Mouse (Mus musculus): ENCODE measurements around the gene P2rx1.

The P2rx1 gene

DNA sequence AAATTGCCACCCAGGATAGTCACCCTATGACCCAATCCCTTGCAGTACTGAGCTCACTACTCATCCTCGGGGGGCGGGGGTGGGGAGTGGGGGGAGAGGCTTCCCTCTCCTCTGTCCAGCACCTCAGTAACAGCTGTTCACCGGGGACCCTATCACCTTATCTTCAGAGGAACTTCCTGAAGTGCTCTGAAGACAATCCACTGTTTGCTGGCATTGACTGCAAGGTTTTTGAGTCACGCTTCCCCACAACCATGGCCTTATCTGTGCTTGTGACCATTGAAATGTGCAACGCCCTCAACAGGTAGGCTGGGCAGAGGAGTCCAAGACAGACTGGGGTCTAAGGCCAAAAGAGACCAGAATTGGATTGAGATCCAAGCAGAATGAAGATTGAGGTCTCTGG is 11.1 kb upstream of the P2rx1 start:
- in situ Hi-C loops (cut with MboI), result no loop called here

DNA sequence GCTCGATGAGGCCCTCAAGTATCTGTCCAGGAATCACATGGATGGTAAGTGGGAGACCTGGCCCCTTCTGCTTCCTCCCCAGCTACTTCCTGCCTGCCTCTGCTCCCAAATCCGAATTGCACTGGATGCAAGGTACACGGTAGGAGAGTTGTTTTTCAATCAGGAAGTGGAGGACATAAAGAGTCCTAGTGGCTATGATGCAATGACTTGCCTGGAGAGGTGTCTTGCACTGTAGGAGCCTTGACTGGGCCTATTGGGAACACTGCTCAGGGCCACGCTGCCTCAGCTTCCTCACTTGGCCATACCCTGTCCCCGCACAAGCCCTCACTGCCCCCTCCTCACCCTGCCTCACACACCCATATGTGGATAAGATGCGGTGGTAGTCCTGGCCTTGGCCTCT is 9.9 kb upstream of the P2rx1 start:
- in situ Hi-C loops (cut with MboI), result no loop called here

DNA sequence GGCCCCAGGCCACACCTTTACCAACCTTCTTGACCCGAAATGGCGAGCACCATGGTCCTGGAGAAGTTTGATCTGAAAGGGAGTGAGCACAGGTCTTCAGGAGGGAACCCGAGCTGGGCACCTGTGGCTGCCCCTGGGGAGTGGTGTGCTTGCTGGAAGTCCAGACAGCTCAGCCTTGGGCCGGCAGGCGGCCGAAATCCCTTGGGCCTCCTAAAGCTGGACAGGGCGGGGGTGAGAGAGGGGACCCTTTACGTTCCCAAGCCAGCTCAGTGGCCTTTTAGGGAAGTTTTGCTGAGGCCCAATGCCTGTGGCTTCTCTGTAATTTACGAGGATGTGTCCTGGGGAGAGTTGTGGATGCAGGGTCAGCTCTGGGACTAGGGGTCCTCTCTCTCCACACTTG is 8.2 kb upstream of the P2rx1 start:
- in situ Hi-C loops (cut with MboI), result no loop called here

DNA sequence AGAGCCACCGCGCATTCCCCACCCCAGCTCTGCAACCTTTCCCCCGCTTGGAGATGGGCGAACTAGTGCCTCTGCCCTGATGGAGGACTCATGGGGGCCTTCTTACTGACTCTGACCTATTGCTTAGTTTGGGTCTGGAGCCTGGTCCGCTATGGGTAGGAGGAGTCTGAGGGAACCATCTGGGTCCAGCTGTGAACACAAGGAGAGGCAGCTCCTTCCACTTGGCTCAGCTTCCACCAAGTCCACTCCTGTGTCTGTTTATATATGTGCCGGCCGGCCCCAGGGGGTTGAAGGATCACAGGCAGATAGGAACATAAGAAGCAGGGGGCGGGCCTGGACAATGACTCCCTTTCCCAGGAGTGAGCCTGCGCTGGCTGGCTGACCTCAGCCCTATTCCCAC is 6.9 kb upstream of the P2rx1 start:
- in situ Hi-C loops (cut with MboI), result no loop called here

DNA sequence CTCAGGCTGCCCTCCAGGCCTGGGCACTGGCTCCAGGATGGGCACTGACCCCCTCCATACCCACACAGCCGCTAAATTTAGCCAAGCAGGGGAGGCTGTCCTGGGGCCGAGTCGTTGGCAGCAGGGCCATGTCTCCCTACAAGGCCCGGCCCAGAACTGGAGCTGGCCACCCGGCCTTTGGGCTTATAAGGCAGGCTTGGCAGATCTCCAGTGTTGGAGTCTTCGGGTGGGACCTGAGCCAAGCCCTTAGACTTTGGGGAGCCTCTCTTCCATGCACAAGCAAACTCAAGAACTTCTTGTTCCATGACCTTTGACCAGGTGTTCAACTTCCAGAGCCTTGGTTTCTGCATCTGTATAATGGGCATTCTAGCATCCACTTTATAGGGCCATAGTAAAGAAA is 2.6 kb upstream of the P2rx1 start:
- in situ Hi-C loops (cut with MboI), result no loop called here

DNA sequence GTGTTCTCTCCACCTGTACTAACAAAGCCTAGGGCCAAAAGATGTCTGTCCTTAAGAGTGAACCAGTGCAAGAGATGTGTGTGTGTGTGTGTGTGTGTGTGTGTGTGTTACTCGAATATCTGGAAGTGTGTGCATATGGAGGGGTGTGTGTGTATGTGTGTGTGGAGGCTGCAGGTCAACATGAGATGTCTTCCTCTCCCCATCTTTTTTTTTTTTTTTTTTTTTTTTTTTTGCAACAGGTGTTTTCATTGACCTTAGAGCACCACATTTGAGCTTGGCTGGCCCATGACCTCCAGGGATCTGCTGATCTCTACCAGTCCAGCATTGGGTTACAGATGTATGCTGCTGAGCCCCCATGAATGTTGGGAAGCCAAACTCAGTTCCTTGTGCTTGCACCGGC is 2.1 kb upstream of the P2rx1 start:
- in situ Hi-C loops (cut with MboI), result no loop called here

DNA sequence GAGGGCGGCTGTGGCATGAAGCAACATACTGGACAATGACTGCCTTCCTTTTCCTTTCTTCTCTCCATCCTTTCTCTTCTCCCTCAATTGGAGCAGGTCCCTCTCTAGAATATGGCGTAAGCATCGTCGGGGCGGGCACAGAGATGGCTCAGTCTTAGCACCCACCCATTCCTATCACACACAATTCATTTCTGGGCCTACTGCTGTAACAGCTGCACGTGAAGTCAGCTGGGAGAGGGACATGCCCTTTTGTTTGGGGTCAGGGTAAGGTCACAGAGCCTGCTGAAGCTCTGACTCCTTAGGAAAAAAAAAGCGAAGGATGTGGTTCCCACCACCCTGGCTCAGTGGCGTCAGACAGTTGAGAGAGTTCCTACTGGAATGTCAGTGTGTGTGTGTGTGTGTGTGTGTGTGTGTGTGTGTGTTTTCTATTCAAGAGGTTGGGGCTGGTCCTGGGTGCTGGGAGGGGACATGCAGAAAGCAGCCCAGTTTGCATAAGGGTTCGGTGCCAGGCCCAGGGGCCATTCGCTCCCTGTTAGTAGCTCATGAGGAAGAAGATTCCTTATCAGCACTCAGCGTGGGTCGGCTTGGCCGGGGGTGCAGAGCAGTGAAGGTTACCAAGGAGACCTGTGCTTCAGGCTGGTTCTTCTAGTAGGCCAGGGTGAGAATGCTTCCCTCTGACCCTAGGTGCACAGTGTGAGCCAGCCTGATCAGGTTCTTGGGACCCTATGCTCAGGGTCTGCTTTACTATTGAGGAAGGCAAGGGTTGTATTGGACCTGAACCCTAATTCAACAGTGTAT is 1.2 kb upstream of the P2rx1 start:
- in situ Hi-C loops (cut with MboI), result no loop called here

DNA sequence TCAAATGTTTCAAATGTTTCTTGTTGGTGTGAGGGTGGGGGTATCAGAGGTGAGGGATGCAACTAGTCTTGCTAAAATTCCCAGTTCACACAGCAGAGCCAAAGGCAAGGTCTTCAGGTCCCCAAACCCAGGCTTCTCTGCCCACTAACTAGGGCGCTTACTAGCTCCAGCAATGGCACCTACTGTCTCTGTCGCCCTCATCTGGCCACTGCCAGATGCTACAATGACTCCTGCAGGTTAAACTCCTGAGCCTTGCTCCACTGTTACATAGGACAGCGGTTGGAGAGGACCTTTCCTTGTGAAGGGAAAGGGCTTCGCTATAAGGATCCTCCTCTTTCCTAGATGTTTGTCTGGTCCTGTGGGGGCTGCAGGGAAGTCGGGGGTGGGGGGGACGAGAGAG is 2.1 kb downstream of the P2rx1 start:
- in situ Hi-C loops (cut with MboI), result loop anchor here (5.0 kb wide), 1 partner anchor 36 kb away; no protein-coding TSS in a partner anchor

DNA sequence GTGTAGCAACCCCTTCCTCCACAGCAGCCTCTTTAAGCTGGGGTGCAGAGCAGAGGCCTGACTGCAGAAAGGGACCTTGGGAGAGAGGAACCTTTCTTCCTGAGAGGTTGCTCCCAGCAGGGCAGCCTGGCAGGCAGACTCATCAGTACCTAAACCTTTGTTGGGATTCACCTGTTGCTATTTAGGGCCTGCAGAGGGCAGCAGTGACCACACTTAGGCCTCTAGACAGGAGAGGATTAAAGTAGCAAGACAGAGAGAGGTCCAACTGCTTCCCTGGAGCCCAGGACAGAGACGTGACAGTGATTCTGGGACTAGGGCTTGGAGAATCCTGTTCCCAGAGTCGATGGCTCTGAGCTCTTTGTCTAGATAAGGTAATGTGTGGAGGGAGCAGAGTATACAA is 7.5 kb downstream of the P2rx1 start:
- in situ Hi-C loops (cut with MboI), result no loop called here

DNA sequence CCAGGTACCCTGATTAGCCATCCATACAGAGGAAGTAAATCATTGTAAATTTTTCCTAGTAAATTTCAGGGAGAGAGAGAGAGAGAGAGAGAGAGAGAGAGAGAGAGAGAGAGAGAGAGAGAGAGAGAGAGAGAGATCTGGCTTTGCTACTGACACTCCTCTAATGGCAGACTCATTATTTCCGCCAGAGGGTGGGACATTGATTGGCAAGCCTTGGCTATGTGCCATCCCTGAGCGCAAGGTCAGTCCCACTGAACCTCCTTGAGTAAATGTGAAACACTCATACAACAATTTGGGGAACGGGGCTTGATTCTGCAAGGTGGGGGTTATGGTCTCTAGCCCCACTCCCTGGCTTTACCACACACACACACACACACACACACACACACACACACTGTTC is 8.2 kb downstream of the P2rx1 start:
- in situ Hi-C loops (cut with MboI), result no loop called here

DNA sequence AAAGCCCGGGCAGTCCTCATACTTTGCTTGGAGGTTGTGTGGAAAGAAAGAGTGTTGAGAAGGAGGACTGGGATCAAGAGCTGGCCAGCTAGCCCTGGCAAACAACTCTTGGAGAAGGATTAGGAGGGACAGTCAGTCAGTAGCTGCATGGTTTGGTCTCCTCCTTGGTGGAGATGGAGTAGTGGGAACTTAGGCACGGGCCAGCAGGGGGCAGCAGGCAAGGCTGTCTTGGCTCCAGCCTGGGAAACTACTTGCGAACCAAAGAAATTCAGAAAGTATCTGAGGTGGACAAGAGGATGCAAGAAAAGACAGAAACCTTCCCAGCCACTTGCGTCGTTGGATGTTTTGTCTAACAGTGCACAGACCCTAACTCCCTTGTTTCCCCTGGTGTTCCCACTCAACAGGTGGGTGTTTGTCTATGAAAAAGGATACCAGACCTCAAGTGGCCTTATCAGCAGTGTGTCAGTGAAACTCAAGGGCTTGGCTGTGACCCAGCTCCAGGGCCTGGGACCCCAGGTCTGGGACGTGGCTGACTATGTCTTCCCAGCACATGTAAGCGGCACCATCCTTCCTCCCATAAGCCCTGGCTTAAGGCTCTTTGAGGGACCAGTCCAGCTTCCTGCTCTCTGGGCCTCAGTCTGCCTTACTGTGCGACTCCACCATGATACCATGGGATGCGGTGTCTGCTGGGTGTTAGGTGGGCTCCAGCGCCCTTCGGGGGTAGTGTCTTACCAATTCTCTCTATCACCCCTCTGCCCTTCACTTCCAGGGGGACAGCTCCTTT is 9.0 kb downstream of the P2rx1 start:
- in situ Hi-C loops (cut with MboI), result no loop called here

DNA sequence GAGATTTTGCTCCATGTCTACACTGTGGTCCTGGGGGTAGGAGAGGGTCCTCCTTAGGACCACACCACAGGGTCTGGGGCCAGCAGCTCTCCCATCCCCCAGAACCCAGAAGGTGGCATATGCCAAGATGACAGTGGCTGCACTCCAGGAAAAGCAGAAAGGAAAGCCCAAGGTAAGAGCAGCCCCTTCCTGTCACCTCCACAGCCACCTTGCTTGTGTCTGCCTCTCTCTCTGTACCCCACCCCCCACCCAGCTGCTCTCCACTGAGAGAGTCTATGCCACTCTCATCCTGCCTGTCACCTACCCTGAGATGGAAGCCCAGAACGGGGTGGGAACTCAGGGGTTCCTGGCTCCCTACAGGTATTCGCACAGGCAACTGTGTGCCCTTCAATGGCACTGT is 9.9 kb downstream of the P2rx1 start:
- in situ Hi-C loops (cut with MboI), result no loop called here

DNA sequence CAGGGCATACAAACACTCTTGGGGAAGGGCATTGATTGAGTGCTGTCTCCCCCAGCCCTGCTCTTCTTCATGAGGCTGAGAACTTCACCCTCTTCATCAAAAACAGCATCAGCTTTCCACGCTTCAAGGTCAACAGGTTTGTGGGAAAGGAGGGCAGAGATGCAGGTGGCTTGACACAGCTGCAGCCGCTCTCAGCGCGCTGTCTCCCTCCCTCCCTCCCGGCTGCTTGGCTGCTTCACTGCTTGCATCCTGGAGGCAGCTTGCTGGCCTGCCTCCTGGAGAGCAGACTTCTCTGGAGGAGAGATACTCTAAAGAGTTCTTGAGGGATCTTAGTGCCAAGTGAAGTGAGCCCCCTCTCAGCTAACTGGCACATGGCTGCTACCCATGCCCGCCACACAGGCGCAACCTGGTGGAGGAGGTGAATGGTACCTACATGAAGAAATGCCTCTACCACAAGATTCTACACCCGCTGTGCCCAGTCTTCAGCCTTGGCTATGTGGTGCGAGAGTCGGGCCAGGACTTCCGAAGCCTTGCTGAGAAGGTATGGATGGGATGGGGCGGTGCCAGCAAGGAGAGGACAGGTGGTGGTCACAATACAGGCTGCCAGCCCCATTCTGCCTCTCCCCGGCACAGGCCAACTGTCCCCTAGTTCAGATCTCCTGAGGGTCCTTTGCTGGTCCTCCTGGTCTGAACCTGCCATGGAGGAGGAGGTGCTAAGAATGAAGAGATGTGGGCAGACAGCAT is 10.8 kb downstream of the P2rx1 start:
- in situ Hi-C loops (cut with MboI), result no loop called here

DNA sequence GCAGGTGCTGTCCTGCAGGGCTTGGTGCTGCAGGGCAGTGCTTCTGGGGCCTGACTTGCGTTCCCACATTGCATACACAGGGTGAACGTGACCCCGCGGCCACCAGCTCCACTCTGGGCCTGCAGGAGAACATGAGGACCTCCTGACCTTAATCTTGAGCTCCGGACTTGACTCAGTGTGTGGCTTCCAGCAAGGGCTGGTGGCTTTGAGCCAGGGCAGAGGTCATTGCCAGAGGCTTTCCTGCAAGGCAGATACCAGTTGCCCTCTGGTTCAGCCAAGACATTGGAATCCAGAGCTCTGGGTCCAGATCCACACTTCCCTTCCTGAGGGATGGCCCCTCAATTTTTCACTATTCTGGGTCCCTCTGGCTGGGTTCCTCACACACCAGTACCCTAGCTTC is 15.1 kb downstream of the P2rx1 start:
- in situ Hi-C loops (cut with MboI), result no loop called here

DNA sequence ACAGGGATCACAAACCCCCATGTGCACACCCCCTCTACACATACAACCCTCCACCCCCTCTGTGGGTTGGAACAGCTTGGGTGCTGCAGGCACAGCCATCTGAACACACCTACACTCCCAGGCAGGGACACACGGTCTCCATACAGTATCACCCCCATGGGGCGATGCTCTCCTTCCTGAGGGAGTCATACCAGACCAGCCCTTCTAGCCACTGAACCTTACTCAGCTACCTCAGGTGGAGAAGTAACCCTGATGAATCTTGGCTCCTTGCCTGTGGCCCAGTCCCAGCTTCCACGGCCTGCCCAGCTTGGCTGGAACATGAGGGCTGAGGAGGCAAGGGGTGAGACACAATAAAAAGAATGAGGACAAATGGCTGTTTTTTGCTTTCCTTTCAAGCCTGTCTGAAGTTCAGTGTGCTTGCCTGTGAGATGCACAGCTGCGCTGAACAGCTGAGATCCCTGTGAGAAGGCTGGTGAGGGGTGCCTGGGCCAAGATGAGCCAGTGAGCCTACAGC is 16.0 kb downstream of the P2rx1 start:
- in situ Hi-C loops (cut with MboI), result no loop called here

DNA sequence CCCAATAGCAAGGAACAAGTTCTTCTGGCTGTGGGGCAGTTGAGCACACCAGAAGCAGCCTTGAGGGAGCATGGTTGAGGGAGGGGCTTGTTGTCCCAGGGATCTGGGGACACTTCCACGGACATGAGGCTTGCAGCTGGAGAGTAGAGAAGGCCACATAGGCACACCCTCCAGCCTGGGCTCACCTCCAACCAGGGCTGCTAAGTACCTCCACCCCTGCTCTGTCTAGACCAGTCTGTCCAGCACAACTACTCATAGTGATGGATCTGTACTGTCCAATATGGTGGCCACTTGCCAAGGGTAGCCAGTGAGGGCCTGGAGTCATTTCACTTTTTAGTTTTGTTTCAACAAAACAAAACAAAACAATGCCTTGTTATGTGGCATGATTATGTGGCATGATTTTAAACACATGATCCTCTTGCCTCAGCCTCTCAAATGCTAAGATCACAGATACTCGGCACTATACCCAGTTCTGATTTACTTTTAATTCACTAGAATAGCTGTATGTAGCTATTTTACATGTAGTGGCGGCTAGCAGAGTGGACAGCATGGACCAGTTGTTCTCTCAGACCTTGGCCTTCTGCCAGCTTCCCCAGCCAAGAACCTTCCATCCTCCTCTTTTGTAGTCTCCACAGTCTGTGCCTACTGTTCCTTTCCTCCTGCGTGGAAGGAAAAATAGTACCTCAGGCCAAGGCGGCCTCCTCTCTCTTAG is 16.6 kb downstream of the P2rx1 start:
- in situ Hi-C loops (cut with MboI), result no loop called here

DNA sequence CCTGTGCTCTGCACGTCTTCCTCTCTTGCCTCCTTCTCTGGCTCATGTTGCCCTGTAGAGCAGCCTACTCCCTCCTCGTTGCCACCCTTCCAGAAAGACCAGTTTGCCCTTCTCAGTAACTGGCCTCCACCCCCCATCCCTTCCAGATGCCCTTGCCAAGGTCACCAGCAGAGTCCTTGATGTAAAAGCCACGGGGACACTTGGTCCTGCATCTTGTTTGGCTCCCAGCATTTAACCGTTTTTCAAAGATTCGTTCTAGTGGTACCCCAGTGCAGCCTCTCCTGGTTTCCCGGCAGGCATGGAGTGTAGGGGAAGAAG is 17.2 kb downstream of the P2rx1 start:
- in situ Hi-C loops (cut with MboI), result no loop called here

DNA sequence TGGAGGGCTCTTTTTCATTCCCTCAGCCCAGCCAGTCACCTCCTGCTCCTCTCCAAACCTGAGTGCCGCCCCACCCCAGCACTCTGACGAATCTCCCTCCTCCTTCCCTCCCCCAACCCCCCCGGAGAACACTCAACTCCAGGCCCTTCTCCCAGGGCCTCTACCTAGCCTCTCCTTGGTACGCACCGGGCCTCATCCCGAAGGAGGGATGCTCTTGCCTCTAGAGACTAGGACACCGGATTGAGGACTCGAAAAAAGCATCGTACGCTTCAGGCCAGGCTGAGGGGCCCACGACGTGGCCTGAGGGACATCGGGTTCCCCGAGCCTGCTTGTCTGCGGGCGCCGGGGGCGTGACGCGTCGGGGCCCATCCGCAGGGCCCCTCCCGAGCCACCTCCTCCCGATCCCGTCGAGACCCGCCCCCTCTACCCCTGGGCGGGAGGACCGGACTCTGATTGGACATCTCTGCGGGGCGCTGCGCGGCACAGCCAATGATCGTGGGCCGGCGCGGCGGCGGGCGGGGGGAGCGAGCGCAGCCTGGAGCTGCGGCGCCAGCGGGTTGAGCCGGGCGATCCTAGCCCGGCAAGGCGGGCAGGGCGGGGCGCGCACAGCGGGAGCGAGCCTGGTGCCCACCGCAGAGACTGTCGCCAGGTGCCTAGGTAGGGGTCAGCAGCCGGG is 19.7 kb downstream of the P2rx1 start, which contains the start of gene Camkk1:
Gene Camkk1, plus strand, starts transcription at position 538 of the 676 bp plus-strand sequence.
- in situ Hi-C loops (cut with MboI), result no loop called here

DNA sequence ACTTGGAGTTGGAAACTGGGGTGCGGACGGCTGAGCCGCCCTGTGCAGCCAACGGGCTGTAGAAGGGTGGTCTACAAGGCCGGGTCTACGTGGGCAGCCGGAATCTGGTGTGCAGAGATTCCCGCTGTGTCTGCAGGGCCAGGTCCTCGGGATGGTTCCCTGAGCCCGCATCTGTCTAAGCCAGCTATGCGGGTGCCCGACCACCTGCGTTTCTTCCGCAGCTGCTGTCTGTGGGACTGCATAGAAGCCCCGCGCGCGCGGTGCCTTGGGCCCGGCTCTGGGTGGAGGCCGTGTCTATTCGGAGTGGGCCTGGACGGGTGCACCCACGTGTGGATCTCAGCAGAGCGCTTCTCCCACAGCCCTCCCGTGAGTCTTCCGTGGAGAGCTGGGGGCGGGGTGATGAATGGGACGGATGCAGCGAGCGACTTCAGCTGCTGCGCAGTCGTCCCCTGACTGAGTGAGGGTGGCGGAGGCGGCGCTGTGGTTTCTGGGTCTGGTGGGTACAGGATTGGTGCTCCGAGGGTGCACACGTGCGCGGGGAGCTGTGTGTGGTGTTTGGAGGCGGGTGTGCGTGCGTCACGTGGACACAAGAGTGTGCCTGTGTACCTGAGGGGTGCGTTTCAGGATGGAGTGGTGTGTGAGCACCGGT is 20.4 kb downstream of the P2rx1 start:
- in situ Hi-C loops (cut with MboI), result no loop called here

DNA sequence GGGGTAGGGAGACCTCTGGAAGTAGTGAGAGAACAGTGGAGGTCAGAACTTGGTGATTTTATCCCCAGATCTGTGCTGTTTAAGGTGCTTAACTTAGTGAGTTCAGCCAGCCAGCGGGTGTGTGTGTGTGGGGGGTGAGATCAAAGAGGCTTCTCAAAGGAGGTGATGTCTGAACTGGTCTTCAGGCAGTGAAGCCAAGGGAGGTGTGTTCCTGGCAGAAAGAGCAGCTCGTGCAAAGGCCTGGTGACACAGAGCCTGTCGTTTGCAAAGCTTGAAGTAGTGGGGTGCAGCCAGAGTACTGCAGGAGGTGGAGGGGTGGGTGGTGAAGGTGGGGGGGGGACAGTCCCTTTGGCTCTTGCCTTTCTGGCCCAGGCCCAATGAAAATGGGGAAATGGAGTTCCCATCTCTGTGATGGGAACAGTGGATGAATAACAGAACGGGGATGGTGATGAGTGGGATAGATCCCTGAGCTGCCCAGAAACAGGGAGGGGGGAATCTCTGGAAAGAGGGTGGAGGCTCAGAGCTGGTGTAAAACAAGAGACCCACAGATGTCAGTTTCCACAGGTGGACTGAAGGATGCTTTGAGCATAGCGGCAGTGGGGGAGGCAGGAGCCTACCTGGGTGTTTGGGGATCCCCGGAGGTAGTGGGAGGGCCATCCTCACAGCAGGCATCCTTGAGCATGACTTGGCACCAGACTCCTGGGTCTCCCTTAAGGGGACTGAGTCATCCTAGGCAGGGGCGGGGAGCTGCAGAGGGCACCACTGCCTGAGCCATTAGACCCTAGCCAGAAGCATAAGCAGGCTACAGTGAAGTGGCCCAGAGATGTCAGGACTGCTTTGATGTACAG is 22.3 kb downstream of the P2rx1 start:
- in situ Hi-C loops (cut with MboI), result no loop called here

Measured in mature B cell (primary cell).